In genomic region chr17:56754271-56755185, GRCm38 (mm10) we compare ENCODE assay signal across 12 mouse cellular contexts. TPM values are rescaled to one million over a fixed set of nuclear protein-coding genes. Genes with fewer than 3 reads are reported as not detected.
A peak's percentile ranks its signal among the peaks of the same experiment; 100 is the strongest.
DNase-seq lines count a peak whose midpoint lies in the region; ATAC-seq and TF ChIP-seq lines count a peak whose summit lies in the region.
"Had no signal": no experiment of that assay in that cellular context is flagged by ENCODE, and none has a peak within 500 bp of the region (broad histone marks: within the 10 kb centered on the region; RNA-seq: fewer than 3 reads in every experiment).

No protein-coding gene starts in this region.

- no peak for ATAC-seq in heart, embryonic 16.5 days (replicated peaks; ENCODE audit: extremely low read depth, insufficient read depth, low FRiP score)
- no peak for ATAC-seq in limb, embryonic 13.5 days (ENCODE audit: low FRiP score, low read depth)
- ATAC-seq: midbrain, embryonic 13.5 days had no signal

- WGBS in heart, embryonic 16.5 days, result 13% methylated on average over 36 of the region's 36 CpGs
- 12% methylated on average over 36 of the region's 36 CpGs for WGBS in thymus, adult 2 months
- 14% methylated on average over 36 of the region's 36 CpGs for WGBS in limb, embryonic 13.5 days

- peak overlapping the region; percentile 12; the same call in 1 of the 2 replicates for H3K4me3 ChIP-seq in heart, embryonic 16.5 days (ENCODE audit: low read length)
- H3K4me3 ChIP-seq in thymus, adult 2 months (ENCODE audit: control insufficient read depth, insufficient read depth, low read length), result no peak overlapping the region
- H3K4me3 ChIP-seq in limb, embryonic 13.5 days, result peak overlapping the region; percentile 13; the same call in 1 of the 2 replicates
- H3K4me3 ChIP-seq: gastrocnemius, adult 2 months; midbrain, embryonic 13.5 days had no signal

- peak overlapping the region; percentile 41; the same call in 1 of the 2 replicates for H3K4me2 ChIP-seq in heart, embryonic 16.5 days (ENCODE audit: low read depth, low read length)
- H3K4me2 ChIP-seq in limb, embryonic 13.5 days (replicated peaks), result peak overlapping the region; percentile 35; the same call in 1 of the 2 replicates
- H3K4me2 ChIP-seq: midbrain, embryonic 13.5 days had no signal

- peaks cover 10% of the 10 kb centered on the region for H3K4me1 ChIP-seq in heart, embryonic 16.5 days (ENCODE audit: control insufficient read depth, insufficient read depth, low read length)
- peaks cover 31% of the 10 kb centered on the region for H3K4me1 ChIP-seq in thymus, adult 2 months (replicated peaks; ENCODE audit: control insufficient read depth, insufficient read depth, low read length)
- peaks cover 47% of the 10 kb centered on the region for H3K4me1 ChIP-seq in limb, embryonic 13.5 days

- no peak; the same call in 1 of the 2 replicates for TF ChIP-seq CTCF in thymus, adult 2 months (IDR thresholded peaks at IDR 0.05; ENCODE audit: borderline replicate concordance, control insufficient read depth, extremely low read depth, insufficient read depth, low read length, poor library complexity)

- peak overlapping the region; percentile 38; the same call in 1 of the 2 replicates for H3K9ac ChIP-seq in heart, embryonic 16.5 days (ENCODE audit: low read length)
- H3K9ac ChIP-seq in limb, embryonic 13.5 days, result peak overlapping the region; percentile 13; the same call in 1 of the 2 replicates
- H3K9ac ChIP-seq: midbrain, embryonic 13.5 days had no signal

- 0 out of 2 replicates have a peak, but pooled peaks cover 5% of the 10 kb centered on the region for H3K9me3 ChIP-seq in heart, embryonic 16.5 days (replicated peaks; ENCODE audit: control insufficient read depth, low read length)
- H3K9me3 ChIP-seq in limb, embryonic 13.5 days, result no peaks in the 10 kb centered on the region
- H3K9me3 ChIP-seq: midbrain, embryonic 13.5 days had no signal

- no peak for DNase-seq in heart, adult 11 months
- DNase-seq in thymus, postnatal 14 days, result peak; percentile 43
- no peak for DNase-seq in thymus, adult 2 months
- DNase-seq in thymus, postnatal 4 days, result peak; percentile 55
- DNase-seq in gastrocnemius, adult 18-20 months (ENCODE audit: low spot score), result no peak
- no peak for DNase-seq in adrenal gland, postnatal 4 days (ENCODE audit: low spot score in 2 of 2)
- DNase-seq: adrenal gland, postnatal 14 days; gastrocnemius, adult 2 months; layer of hippocampus, postnatal 36 days had no signal

- H3K27ac ChIP-seq in heart, embryonic 16.5 days (ENCODE audit: low read length), result no peak overlapping the region
- no peak overlapping the region for H3K27ac ChIP-seq in thymus, adult 2 months (ENCODE audit: control insufficient read depth, insufficient read depth, low read length)
- H3K27ac ChIP-seq in limb, embryonic 13.5 days, result no peak overlapping the region
- H3K27ac ChIP-seq: gastrocnemius, adult 2 months; midbrain, embryonic 13.5 days had no signal

- TF ChIP-seq POLR2A in thymus, adult 2 months (IDR thresholded peaks at IDR 0.05; ENCODE audit: control insufficient read depth, extremely low read depth, insufficient read depth, low read length, poor library complexity), result no peak

- peaks cover 55% of the 10 kb centered on the region for H3K27me3 ChIP-seq in heart, embryonic 16.5 days (ENCODE audit: control insufficient read depth, insufficient read depth, low read length)
- no peaks in the 10 kb centered on the region for H3K27me3 ChIP-seq in thymus, adult 2 months (ENCODE audit: control insufficient read depth, insufficient read depth, low read length)
- peaks cover 84% of the 10 kb centered on the region for H3K27me3 ChIP-seq in limb, embryonic 13.5 days

- no peaks in the 10 kb centered on the region for H3K36me3 ChIP-seq in heart, embryonic 16.5 days (ENCODE audit: control insufficient read depth, insufficient read depth)
- H3K36me3 ChIP-seq in thymus, adult 2 months (ENCODE audit: control insufficient read depth, insufficient read depth, low read length), result no peaks in the 10 kb centered on the region
- peaks cover 6% of the 10 kb centered on the region for H3K36me3 ChIP-seq in limb, embryonic 13.5 days
- H3K36me3 ChIP-seq: midbrain, embryonic 13.5 days had no signal

RNA-seq across cellular contexts. Expression of gene Nrtn, which starts 2.8 kb away (rescaled TPM):
- 21.2 and 23.9 TPM in 2 replicates for polyA plus RNA-seq in heart, embryonic 16.5 days (2015; fragmentation: Nextera tagmentation; extraction: Ambion mirVana)
- 37.6 and 44.4 TPM in 2 replicates for polyA plus RNA-seq in thymus, adult 2 months (2012; rRNA removed)
- polyA plus RNA-seq in limb, embryonic 13.5 days (2015; fragmentation: Nextera tagmentation; extraction: Ambion mirVana), result 14.1 TPM in 2 replicates
- total RNA-seq in gastrocnemius, adult 18-20 months (2021), result 1 to 10 TPM; 2.6 to 3.3 TPM
- 1 to 10 TPM; 4.1 to 5.2 TPM for total RNA-seq in adrenal gland, postnatal 4 days (2021)

RNA-seq across cellular contexts. Expression of gene Dus3l, which starts 10.0 kb away (rescaled TPM):
- polyA plus RNA-seq in heart, embryonic 16.5 days (2015; fragmentation: Nextera tagmentation; extraction: Ambion mirVana), result 31.7 and 34.9 TPM in 2 replicates
- polyA plus RNA-seq in thymus, adult 2 months (2012; rRNA removed), result 142 and 157 TPM in 2 replicates
- 47.7 and 50.5 TPM in 2 replicates for polyA plus RNA-seq in limb, embryonic 13.5 days (2015; fragmentation: Nextera tagmentation; extraction: Ambion mirVana)
- total RNA-seq in gastrocnemius, adult 18-20 months (2021), result 10 to 100 TPM; 14.4 to 14.9 TPM
- total RNA-seq in adrenal gland, postnatal 4 days (2021), result 10 to 100 TPM; 53.0 to 56.2 TPM

RNA-seq across cellular contexts. Expression of gene Prr22, which starts 15.5 kb away (rescaled TPM):
- 0.59 and 1.2 TPM in 2 replicates for polyA plus RNA-seq in heart, embryonic 16.5 days (2015; fragmentation: Nextera tagmentation; extraction: Ambion mirVana)
- 4.1 and 4.5 TPM in 2 replicates for polyA plus RNA-seq in thymus, adult 2 months (2012; rRNA removed)
- 1.4 and 1.5 TPM in 2 replicates for polyA plus RNA-seq in limb, embryonic 13.5 days (2015; fragmentation: Nextera tagmentation; extraction: Ambion mirVana)
- total RNA-seq in gastrocnemius, adult 18-20 months (2021), result under 1 TPM; 0.16 to 0.28 TPM
- under 1 TPM; 0.76 to 0.90 TPM for total RNA-seq in adrenal gland, postnatal 4 days (2021)

RNA-seq across cellular contexts. Expression of gene Vmac, which starts 36.7 kb away (rescaled TPM):
- 12.8 and 14.6 TPM in 2 replicates for polyA plus RNA-seq in heart, embryonic 16.5 days (2015; fragmentation: Nextera tagmentation; extraction: Ambion mirVana)
- polyA plus RNA-seq in thymus, adult 2 months (2012; rRNA removed), result 52.3 and 58.9 TPM in 2 replicates
- 20.2 and 21.3 TPM in 2 replicates for polyA plus RNA-seq in limb, embryonic 13.5 days (2015; fragmentation: Nextera tagmentation; extraction: Ambion mirVana)
- 1 to 10 TPM; 2.0 to 2.1 TPM for total RNA-seq in gastrocnemius, adult 18-20 months (2021)
- total RNA-seq in adrenal gland, postnatal 4 days (2021), result 10 to 100 TPM; 31.4 to 34.4 TPM

RNA-seq across cellular contexts. Expression of gene Ndufa11, which starts 37.0 kb away (rescaled TPM):
- 1,043 and 1,129 TPM in 2 replicates for polyA plus RNA-seq in heart, embryonic 16.5 days (2015; fragmentation: Nextera tagmentation; extraction: Ambion mirVana)
- 601 and 855 TPM in 2 replicates for polyA plus RNA-seq in thymus, adult 2 months (2012; rRNA removed)
- polyA plus RNA-seq in limb, embryonic 13.5 days (2015; fragmentation: Nextera tagmentation; extraction: Ambion mirVana), result 431 and 434 TPM in 2 replicates
- total RNA-seq in gastrocnemius, adult 18-20 months (2021), result 100 to 1,000 TPM; 420 to 445 TPM
- 100 to 1,000 TPM; 244 to 256 TPM for total RNA-seq in adrenal gland, postnatal 4 days (2021)

Comparison
In these comparisons a context has a peak if more than half of its experiments do, and no peak if none do; other contexts are left out.
1. DNase-seq: peak in thymus, postnatal 14 days (single experiment) and thymus, postnatal 4 days (single experiment); none in heart, adult 11 months (single experiment), thymus, adult 2 months (single experiment), gastrocnemius, adult 18-20 months (single experiment) and adrenal gland, postnatal 4 days (0 of 2).